Mouse (Mus musculus) embryonic facial prominence, embryonic 15.5 days (tissue): ENCODE results near the gene a. TPM values are rescaled to one million over a fixed set of nuclear protein-coding genes. Genes with fewer than 3 reads are reported as not detected.
A peak's percentile ranks its signal among the peaks of the same experiment; 100 is the strongest.

ENCODE experiments used
- ATAC-seq: fragments of 200-750 bp; cut with Nextera tagmentation; 2 replicates; pipeline ENCODE4 v1.8.0; 2017; ENCODE audit warnings: low read depth, moderate TSS enrichment; ENCODE audit not compliant: insufficient number of reproducible peaks, low FRiP score, low TSS enrichment
- H3K27ac ChIP-seq: fragments of 300-500 bp; sonication (generic); replicated peaks from 2 replicates; pipeline ENCODE4 v1.5.1; 2015; ENCODE audit warnings: mild to moderate bottlenecking, inconsistent platforms
- H3K27me3 ChIP-seq: fragments of 300-500 bp; sonication (generic); 2 replicates; pipeline ENCODE4 v1.6.1; 2015; ENCODE audit warnings: inconsistent platforms
- H3K36me3 ChIP-seq: fragments of 300-500 bp; sonication (generic); 2 replicates; pipeline ENCODE4 v1.6.1; 2015; ENCODE audit warnings: mild to moderate bottlenecking, inconsistent platforms
- H3K4me1 ChIP-seq: fragments of 300-500 bp; sonication (generic); 2 replicates; pipeline ENCODE4 v1.6.1; 2015; ENCODE audit warnings: inconsistent platforms
- H3K4me2 ChIP-seq: fragments of 300-500 bp; sonication (generic); replicated peaks from 2 replicates; pipeline ENCODE4 v1.6.1; 2015; ENCODE audit warnings: mild to moderate bottlenecking, inconsistent platforms
- H3K4me3 ChIP-seq: fragments of 300-500 bp; sonication (generic); replicated peaks from 2 replicates; pipeline ENCODE4 v1.5.1; 2015; ENCODE audit warnings: mild to moderate bottlenecking, inconsistent platforms
- H3K9ac ChIP-seq: fragments of 300-500 bp; sonication (generic); 2 replicates; pipeline ENCODE4 v1.6.1; 2015; ENCODE audit warnings: inconsistent platforms
- H3K9me3 ChIP-seq: fragments of 300-500 bp; sonication (generic); replicated peaks from 2 replicates; pipeline ENCODE4 v1.6.1; 2016; ENCODE audit warnings: inconsistent platforms
- WGBS: fragments of 180-500 bp; shearing (Covaris S2); methylation state at CpG from one replicate; pipeline ENCODE4 v1.1.7; 2015; 5-methylcytosine and 5-hydroxymethylcytosine counted together
- polyA plus RNA-seq: library from polyadenylated mRNA; unstranded; fragments of >200 nt; fragmentation: Nextera tagmentation; extraction: Ambion mirVana; gene quantifications from 2 replicates; pipeline ENCODE4 v1.2.1, GENCODE M21; 2015

Gene a
- polyA plus RNA-seq, 1 experiment from 2014 or later, result 18.8 TPM

DNA sequence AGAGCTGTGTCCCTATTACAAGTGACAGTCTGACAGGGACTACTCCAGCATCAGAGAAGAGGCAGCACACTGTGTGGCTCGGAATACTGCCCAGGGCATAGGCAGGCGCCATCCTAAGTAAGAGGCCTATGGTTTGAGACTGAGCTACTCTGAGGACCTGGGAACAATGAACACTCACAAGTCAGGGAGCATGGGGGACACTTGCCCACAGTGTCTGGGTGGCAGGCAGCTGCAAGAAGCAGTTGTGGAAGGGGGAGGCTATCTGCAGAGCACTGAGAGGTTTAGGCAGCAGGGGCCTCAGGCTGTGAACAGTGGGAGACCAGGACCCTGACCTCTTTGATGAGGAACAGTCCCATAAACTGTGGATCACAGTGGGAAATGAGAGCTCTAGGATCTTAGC is 137.1 kb downstream of the a start:
- no peak; the same call in 1 of the 2 replicates for ATAC-seq
- no peak overlapping the region for H3K4me3 ChIP-seq
- no peak overlapping the region for H3K27ac ChIP-seq
- H3K36me3 ChIP-seq, result no peaks in the 10 kb centered on the region
- H3K9me3 ChIP-seq, result no peaks in the 10 kb centered on the region
- no peaks in the 10 kb centered on the region for H3K27me3 ChIP-seq
- H3K9ac ChIP-seq, result no peak overlapping the region
- peaks cover 11% of the 10 kb centered on the region; the same call in 1 of the 2 replicates for H3K4me1 ChIP-seq
- WGBS, result 60% methylated on average over 2 of the region's 2 CpGs
- H3K4me2 ChIP-seq, result no peak overlapping the region

GRCm38 (mm10) chr2:154933884-154934283 is 142.7 kb downstream of the a start:
- H3K27ac ChIP-seq, result 0 out of 2 replicates have a peak overlapping the region, but pooled peaks have one; percentile 39
- ATAC-seq, result no peak
- H3K36me3 ChIP-seq, result no peaks in the 10 kb centered on the region
- no peaks in the 10 kb centered on the region for H3K4me1 ChIP-seq
- no peak overlapping the region for H3K4me2 ChIP-seq
- no peak overlapping the region for H3K4me3 ChIP-seq
- H3K9ac ChIP-seq, result no peak overlapping the region
- 0 out of 2 replicates have a peak, but pooled peaks cover 2% of the 10 kb centered on the region for H3K27me3 ChIP-seq
- H3K9me3 ChIP-seq, result no peaks in the 10 kb centered on the region
- 28% methylated on average over 4 of the region's 4 CpGs for WGBS

- 56% methylated on average over 6 of the region's 6 CpGs for WGBS
- no peak overlapping the region for H3K27ac ChIP-seq
- H3K4me2 ChIP-seq, result no peak overlapping the region
These were observed 144.9 kb downstream of the a start for GRCm38 (mm10) chr2:154936106-154936505.

DNA sequence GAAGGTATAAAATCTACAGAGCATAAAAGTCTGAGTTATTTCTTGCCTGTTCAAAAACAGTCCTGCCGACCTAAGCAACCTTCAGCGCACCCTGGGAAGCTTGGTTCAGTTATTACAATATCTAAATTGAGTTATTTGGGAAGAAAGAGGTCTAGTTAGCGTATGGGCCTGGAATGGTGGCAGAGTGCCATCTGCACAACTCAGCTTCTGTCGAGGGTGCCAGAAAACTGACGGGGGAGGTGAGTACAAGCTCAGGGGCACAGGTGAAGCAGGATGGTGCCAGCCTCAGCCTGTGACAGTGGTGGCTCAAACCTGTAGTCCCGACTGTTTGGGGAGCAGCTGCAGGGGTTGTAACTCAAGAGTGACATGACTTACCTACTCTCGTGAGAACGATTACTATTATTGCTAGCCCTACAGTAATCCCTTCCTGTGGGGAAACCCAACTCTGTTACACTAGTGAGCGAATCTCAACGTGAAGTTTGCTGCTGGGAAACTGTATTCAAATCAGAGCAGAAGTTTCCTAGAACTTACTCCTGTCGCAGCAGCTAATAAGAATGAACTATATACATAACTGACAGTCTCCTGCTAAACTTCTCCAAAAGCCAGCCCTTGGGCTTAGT is 145.4 kb downstream of the a start:
- peaks cover 4% of the 10 kb centered on the region; the same call in 1 of the 2 replicates for H3K4me1 ChIP-seq
- no peaks in the 10 kb centered on the region for H3K36me3 ChIP-seq
- H3K4me2 ChIP-seq, result no peak overlapping the region
- H3K9ac ChIP-seq, result no peak overlapping the region
- H3K27ac ChIP-seq, result no peak overlapping the region
- no peak overlapping the region for H3K4me3 ChIP-seq
- ATAC-seq, result no peak
- 0 out of 2 replicates have a peak, but pooled peaks cover 2% of the 10 kb centered on the region for H3K27me3 ChIP-seq
- H3K9me3 ChIP-seq, result no peaks in the 10 kb centered on the region
- 68% methylated on average over 11 of the region's 11 CpGs for WGBS

More at GRCm38 (mm10) chr2:154936106-154936505, 144.9 kb downstream of the a start:
- Histone ChIP-seq H3K9ac (no peak overlapping the region), H3K36me3 (no peaks in the 10 kb centered on the region), H3K4me1 (no peaks in the 10 kb centered on the region), H3K4me3 (no peak overlapping the region), H3K27me3 (0 out of 2 replicates have a peak, but pooled peaks cover 2% of the 10 kb centered on the region), H3K9me3 (no peaks in the 10 kb centered on the region)
- ATAC-seq, result no peak

GRCm38 (mm10) chr2:154937547-154938390 is 146.6 kb downstream of the a start:
- Histone ChIP-seq H3K4me2 (no peak overlapping the region), H3K9me3 (no peaks in the 10 kb centered on the region), H3K4me1 (peaks cover 12% of the 10 kb centered on the region), H3K27ac (no peak overlapping the region), H3K9ac (no peak overlapping the region), H3K36me3 (no peaks in the 10 kb centered on the region), H3K27me3 (0 out of 2 replicates have a peak, but pooled peaks cover 2% of the 10 kb centered on the region), H3K4me3 (no peak overlapping the region)
- no peak for ATAC-seq
- 87% methylated on average over 8 of the region's 8 CpGs for WGBS

DNA sequence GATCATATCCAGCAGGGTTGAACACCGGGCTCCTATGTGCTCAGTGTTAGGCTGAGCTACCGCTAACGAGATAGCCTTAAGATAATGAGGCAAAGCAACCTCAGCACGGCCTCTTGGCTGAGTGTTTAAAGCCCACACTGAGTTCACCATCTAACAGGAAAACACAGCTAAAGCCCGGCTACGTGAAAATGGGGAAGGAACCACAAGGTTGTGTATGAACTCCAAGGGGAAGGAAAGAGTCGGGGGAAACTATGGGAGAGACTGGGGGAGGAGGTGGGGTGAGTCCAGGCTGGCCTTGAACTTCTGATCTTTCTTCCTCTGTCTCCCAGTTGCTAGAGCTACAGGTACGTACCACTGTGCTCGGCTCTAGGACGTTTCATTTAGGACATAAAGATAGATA is 150.8 kb downstream of the a start:
- Histone ChIP-seq H3K4me2 (no peak overlapping the region), H3K4me3 (no peak overlapping the region), H3K27ac (no peak overlapping the region), H3K4me1 (peaks cover 15% of the 10 kb centered on the region), H3K36me3 (no peaks in the 10 kb centered on the region), H3K9ac (no peak overlapping the region), H3K27me3 (no peaks in the 10 kb centered on the region), H3K9me3 (no peaks in the 10 kb centered on the region)
- ATAC-seq, result no peak
- WGBS, result 52% methylated on average over 10 of the region's 10 CpGs

DNA sequence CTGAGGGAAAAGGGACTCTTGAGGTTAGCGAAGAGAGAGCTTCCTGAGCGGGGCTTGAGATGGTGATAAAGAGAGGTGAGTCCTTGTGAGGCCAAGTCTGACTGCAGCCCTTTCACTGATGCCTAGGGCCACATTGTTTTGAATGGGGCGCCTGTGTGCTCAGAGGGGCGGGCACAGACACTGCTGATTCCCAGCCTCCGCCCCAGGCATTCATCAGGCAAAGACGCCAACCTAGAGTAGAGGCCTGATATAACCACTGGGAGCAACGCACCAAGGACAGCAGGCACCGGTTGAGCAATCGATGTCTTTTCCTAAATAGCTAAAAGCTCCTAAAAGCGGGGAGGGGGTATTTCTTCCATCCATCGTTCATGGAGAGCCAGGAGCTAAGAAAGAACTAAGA is 151.3 kb downstream of the a start:
- Histone ChIP-seq H3K27me3 (no peaks in the 10 kb centered on the region), H3K9ac (no peak overlapping the region), H3K4me1 (peaks cover 15% of the 10 kb centered on the region), H3K27ac (peak overlapping the region; percentile 44; the same call in 1 of the 2 replicates), H3K36me3 (no peaks in the 10 kb centered on the region), H3K9me3 (no peaks in the 10 kb centered on the region), H3K4me2 (peak overlapping the region; percentile 43), H3K4me3 (peak overlapping the region; percentile 30)
- WGBS, result 22% methylated on average over 11 of the region's 11 CpGs
- ATAC-seq, result peak; percentile 43; the same call in 1 of the 2 replicates

DNA sequence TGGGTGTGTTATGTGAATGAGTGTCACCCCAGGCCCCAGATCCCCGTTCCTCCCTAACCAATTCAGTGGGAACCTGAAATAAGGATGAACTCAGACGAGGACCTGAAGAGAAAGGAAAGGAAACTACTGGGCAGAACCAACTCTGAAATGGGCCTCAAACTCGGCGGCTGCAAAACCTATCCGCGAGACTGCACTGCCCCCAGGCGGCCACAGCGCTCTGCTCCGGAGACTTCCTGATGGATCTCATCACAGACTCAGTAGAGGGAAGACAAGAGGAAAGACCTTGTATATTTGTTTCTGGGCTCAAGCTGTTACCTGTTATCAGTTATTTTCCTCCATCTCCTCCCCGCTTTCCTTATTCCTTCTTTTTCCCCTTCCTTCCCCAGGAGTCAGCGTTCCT is 151.9 kb downstream of the a start:
- Histone ChIP-seq H3K27me3 (no peaks in the 10 kb centered on the region), H3K4me3 (peak overlapping the region; percentile 30), H3K4me2 (peak overlapping the region; percentile 43), H3K9me3 (no peaks in the 10 kb centered on the region), H3K4me1 (peaks cover 15% of the 10 kb centered on the region), H3K36me3 (no peaks in the 10 kb centered on the region), H3K27ac (peak overlapping the region; percentile 44; the same call in 1 of the 2 replicates), H3K9ac (no peak overlapping the region)
- WGBS, result 7% methylated on average over 11 of the region's 11 CpGs
- ATAC-seq, result peak; percentile 63

GRCm38 (mm10) chr2:154946921-154947320 is 155.7 kb downstream of the a start:
- Histone ChIP-seq H3K27me3 (no peaks in the 10 kb centered on the region), H3K4me2 (no peak overlapping the region), H3K4me3 (no peak overlapping the region), H3K9me3 (no peaks in the 10 kb centered on the region), H3K27ac (no peak overlapping the region), H3K9ac (no peak overlapping the region), H3K36me3 (no peaks in the 10 kb centered on the region), H3K4me1 (peaks cover 10% of the 10 kb centered on the region)
- WGBS, result 81% methylated on average over 3 of the region's 3 CpGs
- ATAC-seq, result no peak

DNA sequence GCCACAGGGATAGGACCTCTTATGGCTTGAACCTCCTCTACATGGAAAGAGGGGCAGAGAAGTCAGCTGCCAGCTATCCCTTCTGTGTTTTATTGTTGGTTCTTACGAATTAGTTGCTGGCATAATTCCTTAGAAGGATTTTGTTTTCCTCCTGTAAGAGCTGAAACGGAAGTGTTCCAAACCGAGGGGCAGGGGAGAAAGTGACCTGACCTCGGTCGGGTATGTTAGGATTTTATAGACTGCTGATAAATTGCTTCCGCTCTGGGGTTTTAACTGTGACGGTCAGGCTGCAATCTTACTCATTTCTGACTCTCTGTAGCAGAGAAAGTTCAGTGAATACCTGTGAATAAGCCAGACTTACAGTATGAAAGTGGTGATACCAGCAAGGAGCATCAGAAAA is 158.2 kb downstream of the a start:
- no peak for ATAC-seq
- H3K4me3 ChIP-seq, result no peak overlapping the region
- H3K4me1 ChIP-seq, result no peaks in the 10 kb centered on the region
- H3K4me2 ChIP-seq, result no peak overlapping the region
- H3K9me3 ChIP-seq, result no peaks in the 10 kb centered on the region
- no peaks in the 10 kb centered on the region for H3K27me3 ChIP-seq
- no peak overlapping the region for H3K9ac ChIP-seq
- no peak overlapping the region for H3K27ac ChIP-seq
- whole genome bisulfite sequencing, result 50% methylated on average over 7 of the region's 7 CpGs
- no peaks in the 10 kb centered on the region for H3K36me3 ChIP-seq

- no peak overlapping the region for H3K27ac ChIP-seq
These were observed 158.7 kb downstream of the a start for GRCm38 (mm10) chr2:154949877-154950276.

More at GRCm38 (mm10) chr2:154949877-154950276, 158.7 kb downstream of the a start:
- no peaks in the 10 kb centered on the region for H3K27me3 ChIP-seq
- WGBS, result 62% methylated on average over 9 of the region's 9 CpGs
- H3K9me3 ChIP-seq, result no peaks in the 10 kb centered on the region
- no peak overlapping the region for H3K4me3 ChIP-seq
- H3K4me2 ChIP-seq, result no peak overlapping the region
- H3K9ac ChIP-seq, result no peak overlapping the region
- ATAC-seq, result no peak
- H3K4me1 ChIP-seq, result no peaks in the 10 kb centered on the region
- H3K36me3 ChIP-seq, result no peaks in the 10 kb centered on the region
